Mouse (Mus musculus) CD8-positive naive resting alpha-beta T cell, adult 2 months (primary cell): Measurements from ENCODE around the gene Anxa9.
"Not testable (repeated sequence)": the region's sequence is repeated elsewhere in the genome, so short reads cannot be mapped to it uniquely, and the experiment has no call there.

Experiments used
- DNase-seq, 2 experiments: peaks; one replicate each; pipeline ENCODE4 v3.0.0; 2022; ENCODE audit warnings: low read depth in 2 of 2, low spot score in 2 of 2

Gene Anxa9

GRCm38 (mm10) chr3:95307100-95307499 is at the start of gene Anxa9:
TSS of gene Anxa9 (minus strand) at chr3:95307176.
- no peak for DNase-seq

DNA sequence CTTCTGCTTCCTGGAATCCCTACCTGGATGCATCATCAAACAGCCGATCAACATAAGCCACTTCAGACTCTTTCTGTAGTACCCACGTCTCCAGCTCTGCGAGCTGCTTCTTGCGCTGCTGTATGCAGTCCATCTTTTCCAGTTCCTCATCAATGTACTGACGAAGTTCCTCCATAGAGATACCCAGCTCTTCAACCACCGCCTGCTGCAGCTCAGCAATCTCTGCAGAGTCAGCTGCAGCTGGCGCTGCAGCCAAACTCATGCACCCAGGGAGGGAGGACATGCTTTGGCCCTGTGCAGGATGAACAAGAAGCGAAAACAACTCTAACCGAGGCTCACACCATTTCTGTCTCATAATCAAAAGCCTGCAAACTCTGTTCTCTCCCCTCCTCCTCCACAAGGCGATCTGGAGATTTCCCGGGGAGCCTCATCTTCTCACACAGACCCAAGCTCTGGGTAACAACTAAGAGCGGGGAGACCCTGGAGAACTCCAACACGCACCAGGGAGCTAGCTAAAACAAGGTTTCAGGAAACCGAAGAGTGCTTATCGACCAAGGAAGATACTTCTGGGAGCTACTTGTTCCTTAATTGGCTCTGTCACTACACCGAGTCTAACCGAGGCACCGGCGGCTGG is 49.1 kb upstream of the Anxa9 start:
- not testable (repeated sequence) for DNase-seq

DNA sequence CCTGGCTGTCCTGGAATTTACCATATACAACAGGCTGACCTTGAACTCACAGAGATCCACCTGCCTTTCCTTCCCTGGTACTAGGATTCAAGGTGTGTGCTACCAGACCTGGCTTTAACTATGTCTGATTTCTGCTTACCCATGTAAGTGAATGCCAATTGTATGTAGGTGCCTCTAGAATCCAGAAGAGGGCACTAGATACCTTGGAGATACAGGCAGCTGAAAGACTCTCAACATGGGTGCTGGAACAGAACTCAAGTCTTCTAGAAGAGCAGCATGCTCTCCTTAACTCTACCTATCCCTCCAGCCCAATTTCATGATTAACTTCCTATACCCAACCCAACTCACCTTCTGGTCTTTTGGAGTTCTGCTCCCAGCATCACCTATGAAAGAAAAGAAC is 42.5 kb upstream of the Anxa9 start:
- DNase-seq: peak; percentile 7 to 23

- DNase-seq: not testable (repeated sequence)
Measured at GRCm38 (mm10) chr3:95348343-95348742, 41.4 kb upstream of the Anxa9 start.

GRCm38 (mm10) chr3:95346454-95346853 is 39.5 kb upstream of the Anxa9 start:
- no peak for DNase-seq

DNA sequence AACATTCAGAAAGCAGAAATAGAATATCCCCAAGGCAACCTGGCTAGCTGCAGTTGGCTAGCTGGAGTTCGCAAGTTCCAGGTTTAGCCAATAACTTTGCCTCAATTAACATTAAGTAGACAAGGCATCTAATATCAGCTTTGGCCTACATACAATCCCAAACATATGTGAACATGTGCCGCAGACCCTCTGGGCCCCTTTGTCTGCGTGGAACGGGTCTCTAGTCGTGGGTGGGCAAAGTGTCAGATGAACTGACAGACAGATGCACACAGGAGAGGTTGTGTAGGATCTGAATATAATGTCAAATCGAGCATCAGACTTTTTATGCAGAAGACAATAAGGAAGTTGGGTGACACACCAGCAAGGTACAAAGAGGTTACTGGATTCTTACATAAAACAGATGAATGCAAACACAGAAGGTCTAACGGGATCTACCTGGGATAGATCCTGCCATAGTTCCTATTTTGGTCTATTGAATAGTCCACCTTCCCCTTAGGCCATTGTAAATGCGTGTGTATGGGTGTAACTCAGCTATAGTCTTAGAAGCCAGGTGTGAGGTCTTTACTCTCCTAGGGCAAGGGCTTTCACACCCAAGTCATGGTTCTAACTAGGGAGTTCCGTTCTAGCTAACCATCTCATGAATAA is 36.5 kb upstream of the Anxa9 start:
- DNase-seq: not testable (repeated sequence)

DNA sequence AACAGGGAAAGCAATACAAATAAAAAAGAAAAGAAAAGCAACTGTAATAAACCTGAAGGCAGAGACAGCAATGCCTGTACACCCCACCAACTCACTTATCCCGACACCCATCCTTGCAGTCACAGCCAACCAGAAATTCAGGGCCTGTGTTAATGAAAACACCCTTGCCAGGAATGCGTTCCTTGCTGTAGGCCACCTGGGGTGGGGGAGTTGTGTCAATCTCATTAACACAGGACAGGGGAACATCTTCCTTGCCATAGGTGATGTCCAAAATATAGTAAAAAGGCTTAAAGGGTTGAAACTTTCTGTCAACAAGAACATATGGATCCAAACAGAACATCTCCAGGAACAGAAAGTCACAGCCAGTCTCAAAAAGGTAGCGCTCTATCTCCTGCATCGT is 31.3 kb upstream of the Anxa9 start:
- DNase-seq: no peak

GRCm38 (mm10) chr3:95337345-95337744 is 30.4 kb upstream of the Anxa9 start:
- DNase-seq: no peak

DNA sequence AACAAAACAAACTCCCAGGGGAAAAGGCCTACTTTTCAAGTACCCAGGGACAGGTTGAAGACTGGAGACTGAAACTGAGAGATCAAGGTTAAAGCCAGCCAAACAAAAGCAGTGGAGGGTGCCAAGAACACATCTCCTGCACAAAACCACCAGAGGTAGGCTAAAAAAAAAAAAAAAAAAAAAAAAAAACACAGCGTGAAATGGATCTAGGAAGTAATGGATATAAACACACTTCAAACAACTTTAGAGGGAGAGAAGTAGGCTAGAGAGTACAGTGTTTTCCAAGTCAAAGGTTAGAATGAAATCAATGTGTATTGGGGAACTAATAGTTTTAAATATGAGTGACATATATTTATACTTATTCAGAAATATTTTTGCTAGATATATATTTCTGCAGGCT is 24.6 kb upstream of the Anxa9 start:
- no peak for DNase-seq

- DNase-seq: no peak
Measured at GRCm38 (mm10) chr3:95328803-95329404, 21.9 kb upstream of the Anxa9 start.

- no peak for DNase-seq
Measured at GRCm38 (mm10) chr3:95324454-95325144, 17.6 kb upstream of the Anxa9 start.

DNA sequence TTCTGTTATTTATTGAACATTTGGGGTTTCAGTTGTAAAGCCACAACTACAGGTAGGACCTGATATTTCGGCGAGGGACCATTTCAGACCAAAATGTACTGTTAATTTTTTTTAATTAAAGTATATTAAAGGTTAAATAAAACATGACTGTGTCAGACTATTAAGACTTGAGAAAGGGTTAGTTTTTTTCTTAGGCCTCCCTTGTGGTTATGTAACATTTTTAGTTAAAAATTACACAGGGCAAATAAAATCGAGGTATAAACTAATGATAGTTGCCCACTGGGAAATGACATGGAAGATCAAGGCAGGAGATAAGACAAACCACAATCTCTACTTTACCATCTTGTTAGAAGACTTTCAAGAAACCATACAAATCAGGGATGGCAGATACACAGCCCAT is 16.5 kb upstream of the Anxa9 start:
- DNase-seq: no peak

DNA sequence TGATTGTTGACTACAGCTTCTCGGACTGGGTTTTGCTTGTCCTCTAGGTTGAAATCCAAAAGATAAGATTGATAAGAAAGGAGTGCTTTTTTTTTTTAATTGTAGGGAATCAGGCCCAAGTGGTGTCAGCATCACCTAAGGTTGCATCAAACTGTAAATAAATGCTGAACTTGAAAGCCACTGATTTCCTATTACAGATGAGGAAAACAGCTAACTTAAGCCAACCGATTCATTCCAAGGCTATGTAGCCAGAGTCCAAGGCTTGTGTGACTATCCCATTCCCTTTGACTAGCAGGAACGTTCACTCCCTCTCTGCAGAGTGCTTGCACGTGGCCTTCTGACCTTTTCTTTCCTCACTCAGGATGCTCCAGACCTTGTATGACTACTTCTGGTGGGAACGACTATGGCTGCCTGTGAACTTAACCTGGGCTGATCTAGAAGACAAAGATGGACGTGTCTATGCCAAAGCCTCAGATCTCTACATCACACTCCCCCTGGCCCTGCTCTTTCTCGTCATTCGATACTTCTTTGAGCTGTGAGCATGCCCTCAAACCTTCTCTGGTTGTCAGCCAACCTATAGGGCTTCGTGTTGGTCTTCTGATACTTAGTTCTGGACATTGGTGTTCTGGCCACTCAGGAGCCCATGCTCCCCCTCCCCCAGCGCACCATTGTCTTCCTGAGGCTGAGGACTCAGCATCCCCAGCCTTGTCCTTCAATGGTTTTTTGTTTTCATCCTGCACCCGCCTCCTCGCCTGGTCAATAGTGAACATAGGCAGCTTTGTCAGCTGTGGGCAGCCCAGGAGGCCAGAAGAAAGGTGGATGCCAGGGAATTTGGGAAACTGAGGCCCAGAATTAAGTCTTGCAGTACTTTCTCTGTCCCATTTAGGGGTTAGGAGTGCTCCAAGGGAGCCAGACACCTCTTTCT is 13.0 kb upstream of the Anxa9 start:
- no peak for DNase-seq

GRCm38 (mm10) chr3:95319110-95319509 is 12.1 kb upstream of the Anxa9 start:
- DNase-seq: no peak

GRCm38 (mm10) chr3:95318548-95318947 is 11.6 kb upstream of the Anxa9 start:
- no peak for DNase-seq

DNA sequence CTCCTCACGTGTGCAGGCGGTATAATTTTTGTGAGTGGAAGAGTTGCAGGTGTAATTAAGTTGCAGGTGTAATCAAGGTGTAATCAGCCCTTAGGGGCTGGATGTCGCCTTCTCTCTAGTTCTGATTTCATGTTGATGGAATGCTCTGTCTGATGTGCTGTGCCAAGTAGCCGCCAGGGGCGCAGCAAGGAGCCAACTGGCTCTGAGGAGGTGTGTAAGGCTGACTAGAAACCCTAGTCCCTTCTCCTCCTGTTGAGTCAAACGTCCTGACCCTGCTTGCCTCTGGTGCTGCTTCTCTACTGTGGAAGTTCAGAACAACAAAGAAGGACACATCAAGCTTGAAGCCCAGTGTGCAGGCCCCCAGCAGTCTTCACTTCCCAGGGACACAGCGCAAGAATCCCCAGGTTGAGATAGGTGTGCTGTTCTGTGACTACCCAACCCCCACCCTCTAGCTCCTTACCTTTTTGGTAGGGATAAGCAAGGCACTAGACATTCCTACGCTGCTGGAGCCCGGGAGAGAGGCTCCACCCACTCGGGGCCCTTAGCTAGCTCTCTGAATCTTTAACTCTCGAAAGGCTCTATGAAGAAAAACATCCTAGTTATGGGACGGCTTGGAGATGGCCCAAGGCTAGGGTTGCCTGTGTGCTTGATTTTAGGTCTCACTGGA is 10.6 kb upstream of the Anxa9 start:
- peak; percentile 31 to 63 for DNase-seq

GRCm38 (mm10) chr3:95315844-95316550 is 9.0 kb upstream of the Anxa9 start:
- DNase-seq: peak in 1 of 2 experiments; percentile 15

GRCm38 (mm10) chr3:95315094-95315843 is 8.3 kb upstream of the Anxa9 start:
- DNase-seq: peak; percentile 77 to 82

DNA sequence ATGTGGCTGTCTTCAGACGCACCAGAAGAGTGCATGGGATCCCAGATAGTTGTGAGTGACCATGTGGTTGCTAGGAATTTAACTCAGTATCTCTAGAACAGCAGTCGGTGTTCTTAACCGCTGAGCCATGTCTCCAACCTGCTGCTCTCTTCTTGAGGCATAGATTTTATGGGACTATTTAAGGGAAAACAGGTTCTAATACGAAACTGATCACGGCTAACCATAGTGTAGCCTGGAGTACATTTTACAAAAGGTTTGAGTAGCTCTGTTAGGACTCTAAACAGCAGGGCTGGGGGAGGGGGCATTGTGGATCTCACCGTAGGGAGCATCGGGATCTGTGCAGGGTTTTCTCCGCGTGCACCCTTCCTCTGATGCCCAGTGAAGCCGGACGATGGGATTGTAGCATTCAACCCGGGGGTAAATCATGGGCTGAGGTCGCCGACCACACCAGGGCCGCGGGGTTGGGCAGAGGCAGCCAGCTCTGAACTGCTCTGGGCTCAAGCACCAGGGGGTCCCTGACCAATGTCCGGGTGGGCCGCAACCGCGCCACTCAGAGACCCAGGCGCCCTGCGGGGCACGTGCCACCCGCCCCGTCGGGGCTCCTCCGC is 7.6 kb upstream of the Anxa9 start, which contains the start of gene Cers2:
Cers2 (plus strand) TSS at position 306 of the 608 bp plus-strand sequence.
- DNase-seq: no peak
